Mouse (Mus musculus) liver, embryonic 14 days (tissue): ENCODE results near the gene Mb. TPM values are rescaled to one million over a fixed set of nuclear protein-coding genes. Genes with fewer than 3 reads are reported as not detected.

ENCODE experiments used
- polyA plus RNA-seq: library from polyadenylated mRNA; depleted of rRNA; stranded (reverse); fragments of >200 nt; gene quantifications from 2 replicates; pipeline ENCODE4 v1.2.3, GENCODE M21; 2012; rRNA removed

The Mb gene
- 0.26 TPM in 1 of 2 replicates, not detected in the other for polyA plus RNA-seq

GRCm38 (mm10) chr15:77050570-77050969, at the start of gene Mb:
Gene Mb (minus strand): TSS chr15:77050670.

GRCm38 (mm10) chr15:77044597-77045320, 5.7 kb downstream of the Mb start, which contains the start of gene Apol6:
Gene Apol6 (plus strand): TSS chr15:77044729.

Other genes starting within 250 kb of the Mb start
- gene Zfp251, start 179.2 kb downstream of the Mb start, polyA plus RNA-seq, result 2.7 and 3.1 TPM in 2 replicates
- gene Zfp7, start 171.4 kb downstream of the Mb start, polyA plus RNA-seq, result 4.0 and 4.5 TPM in 2 replicates
- 0.10 TPM in 1 of 2 replicates, not detected in the other for gene Gm49527, start 171.3 kb downstream of the Mb start, polyA plus RNA-seq
- gene Zfp647, start 125.2 kb downstream of the Mb start, polyA plus RNA-seq, result 1.0 and 1.1 TPM in 2 replicates
- gene 1110038F14Rik, start 102.2 kb downstream of the Mb start, polyA plus RNA-seq, result 13.5 and 16.0 TPM in 2 replicates
- gene Apol6, start 5.9 kb downstream of the Mb start, polyA plus RNA-seq, result 0.29 and 0.37 TPM in 2 replicates